In genomic region chr6:92973340-92973739, GRCm38 (mm10) we compare ENCODE assay signal across 34 mouse cellular contexts.
"Had no signal": no experiment of that assay in that cellular context is flagged by ENCODE, and none has a peak within 500 bp of the region (broad histone marks: within the 10 kb centered on the region; RNA-seq: fewer than 3 reads in every experiment).

No protein-coding gene starts in this region.

- H3K36me3 ChIP-seq: heart, embryonic 10.5 days; heart, embryonic 12.5 days; heart, embryonic 13.5 days; heart, embryonic 15.5 days; hindbrain, embryonic 10.5 days; hindbrain, embryonic 12.5 days; hindbrain, embryonic 13.5 days; hindbrain, embryonic 15.5 days; intestine, embryonic 15.5 days; kidney, embryonic 15.5 days had no signal

- H3K9ac ChIP-seq: heart, embryonic 12.5 days; heart, embryonic 13.5 days; heart, embryonic 15.5 days; hindbrain, embryonic 12.5 days; hindbrain, embryonic 13.5 days; hindbrain, embryonic 14.5 days; hindbrain, embryonic 15.5 days; intestine, embryonic 15.5 days; kidney, embryonic 15.5 days had no signal

- DNase-seq: heart, postnatal 10 days; heart, postnatal 14 days; heart, postnatal 36 days; heart, postnatal 4 days; kidney, adult 11 months; kidney, adult 18-20 months; kidney, adult 2 months; kidney, adult 8-10 months; kidney, adult 9 months; kidney, postnatal 10 days; kidney, postnatal 14 days; kidney, postnatal 25 days; kidney, postnatal 36 days; kidney, postnatal 4 days had no signal

- ATAC-seq: hindbrain, embryonic 16.5 days; hindbrain, postnatal 0 days; inflammation-experienced regulatory T-cells, adult 6 months; intestine, embryonic 15.5 days; intestine, embryonic 16.5 days; intestine, postnatal 0 days had no signal

- H3K27me3 ChIP-seq: heart, embryonic 12.5 days; heart, embryonic 13.5 days; heart, embryonic 15.5 days; hindbrain, embryonic 12.5 days; hindbrain, embryonic 13.5 days; hindbrain, embryonic 15.5 days; intestine, embryonic 15.5 days; kidney, embryonic 15.5 days had no signal

- H3K4me3 ChIP-seq: heart, embryonic 10.5 days; heart, embryonic 12.5 days; heart, embryonic 13.5 days; heart, embryonic 15.5 days; hindbrain, embryonic 10.5 days; hindbrain, embryonic 12.5 days; hindbrain, embryonic 13.5 days; hindbrain, embryonic 15.5 days; intestine, embryonic 15.5 days; kidney, embryonic 15.5 days; layer of hippocampus, adult 2 months; left cerebral cortex, adult 2 months had no signal

- H3K4me2 ChIP-seq: heart, embryonic 11.5 days; heart, embryonic 12.5 days; heart, embryonic 13.5 days; heart, embryonic 15.5 days; hindbrain, embryonic 12.5 days; hindbrain, embryonic 13.5 days; hindbrain, embryonic 14.5 days; hindbrain, embryonic 15.5 days; intestine, embryonic 15.5 days; kidney, embryonic 15.5 days had no signal

- H3K27ac ChIP-seq: heart, embryonic 10.5 days; heart, embryonic 13.5 days; heart, embryonic 15.5 days; hindbrain, embryonic 10.5 days; hindbrain, embryonic 12.5 days; hindbrain, embryonic 13.5 days; hindbrain, embryonic 14.5 days; hindbrain, embryonic 15.5 days; hindbrain, postnatal 0 days; intestine, embryonic 15.5 days; kidney, embryonic 15.5 days; kidney, postnatal 0 days; layer of hippocampus, adult 2 months; left cerebral cortex, adult 2 months had no signal

- H3K9me3 ChIP-seq: heart, embryonic 10.5 days; heart, embryonic 12.5 days; heart, embryonic 13.5 days; heart, embryonic 15.5 days; hindbrain, embryonic 10.5 days; hindbrain, embryonic 12.5 days; hindbrain, embryonic 13.5 days; hindbrain, embryonic 15.5 days; intestine, embryonic 15.5 days; kidney, embryonic 15.5 days had no signal

- H3K4me1 ChIP-seq: heart, embryonic 10.5 days; heart, embryonic 12.5 days; heart, embryonic 13.5 days; hindbrain, embryonic 10.5 days; hindbrain, embryonic 12.5 days; hindbrain, embryonic 13.5 days; intestine, embryonic 15.5 days; kidney, embryonic 15.5 days had no signal
